Mouse (Mus musculus) adrenal gland (tissue): ENCODE results near the gene Tgfbr3.

Experiments
- intact Hi-C: fragments of 180-260 bp; cut with DNase I; formaldehyde crosslinking; loops from one replicate; pipeline ENCODE4 v1.15.1; 2025

Tgfbr3 gene

GRCm38 (mm10) chr5:107213373-107214132, 75.9 kb downstream of the Tgfbr3 start:
- intact Hi-C loops = no loop called here

GRCm38 (mm10) chr5:107211830-107212370, 77.5 kb downstream of the Tgfbr3 start:
- intact Hi-C loops = no loop called here

DNA sequence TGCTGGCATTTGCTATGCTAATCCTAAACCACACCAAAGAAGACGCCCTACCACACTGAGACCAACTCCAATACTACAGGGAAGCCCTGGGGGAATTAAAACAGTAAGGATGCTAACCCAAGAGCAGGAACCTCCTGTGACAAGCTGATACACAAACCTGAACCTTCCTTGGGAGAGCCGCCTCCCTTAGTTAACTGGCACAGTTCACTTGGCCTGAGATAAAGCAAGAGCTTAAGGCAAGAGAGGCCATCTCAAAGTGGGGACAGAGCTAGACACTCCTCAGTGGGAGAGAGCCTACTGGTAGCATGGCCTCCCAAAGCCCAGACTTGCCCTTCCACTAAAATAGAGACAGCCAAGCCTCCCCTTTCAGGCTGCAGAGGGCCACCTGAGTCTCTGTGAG, 79.4 kb downstream of the Tgfbr3 start:
- intact Hi-C loops = no loop called here

DNA sequence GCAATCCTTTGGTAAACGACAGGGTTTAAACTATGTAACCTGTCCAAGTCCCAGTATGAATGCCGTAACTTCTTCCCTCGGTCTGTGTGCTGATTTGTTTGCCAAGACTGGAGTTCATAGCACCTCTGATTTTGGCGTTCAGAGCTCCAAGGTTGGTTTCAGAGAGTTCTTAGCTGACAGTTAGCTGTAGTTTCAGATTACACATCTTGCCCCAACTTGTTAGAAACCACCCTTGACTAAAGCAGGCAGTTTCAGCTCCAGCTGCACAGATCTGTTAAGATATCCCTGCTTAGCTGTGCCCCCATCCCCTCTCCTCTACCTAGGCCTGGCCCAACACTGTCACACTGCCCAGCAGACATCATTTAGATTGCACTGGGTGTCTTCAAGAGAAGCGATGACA, 81.5 kb downstream of the Tgfbr3 start:
- intact Hi-C loops = no loop called here

GRCm38 (mm10) chr5:107204306-107204705, 85.1 kb downstream of the Tgfbr3 start:
- intact Hi-C loops = no loop called here

GRCm38 (mm10) chr5:107202801-107203559, 86.4 kb downstream of the Tgfbr3 start:
- intact Hi-C loops = no loop called here

DNA sequence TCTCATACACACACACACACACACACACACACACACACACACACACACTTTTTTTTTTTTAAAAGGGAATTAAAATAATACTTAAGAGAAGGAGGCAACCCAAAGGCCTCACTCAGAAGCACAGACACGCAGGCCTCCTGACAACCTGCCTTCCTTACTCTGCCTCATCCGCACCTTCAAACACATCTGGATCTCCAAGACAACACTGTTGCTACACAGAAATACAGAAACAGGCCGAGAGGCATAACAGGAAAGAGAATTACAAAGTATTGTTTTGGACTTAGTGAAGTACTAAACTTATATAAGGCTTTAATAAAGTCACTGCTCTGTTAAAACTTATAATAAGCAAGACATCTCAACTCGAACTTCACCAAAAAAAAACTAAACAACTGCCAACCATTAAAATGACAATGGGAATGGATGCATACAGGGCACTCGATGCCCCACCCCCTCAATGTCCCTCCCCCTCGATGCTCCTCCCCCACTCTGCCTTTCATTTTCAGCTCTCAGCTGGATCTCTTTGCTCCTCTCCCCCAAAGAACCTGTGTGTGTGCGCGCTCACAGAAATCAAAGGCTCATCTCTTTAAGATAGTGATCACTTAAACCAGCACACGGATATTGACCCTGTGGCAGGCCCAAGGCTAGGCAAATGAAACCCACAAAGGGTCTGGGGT, 87.8 kb downstream of the Tgfbr3 start:
- intact Hi-C loops = no loop called here

- intact Hi-C loops = no loop called here
These were observed 88.5 kb downstream of the Tgfbr3 start for GRCm38 (mm10) chr5:107200853-107201341.

GRCm38 (mm10) chr5:107200221-107200635, 89.2 kb downstream of the Tgfbr3 start:
- intact Hi-C loops = no loop called here

DNA sequence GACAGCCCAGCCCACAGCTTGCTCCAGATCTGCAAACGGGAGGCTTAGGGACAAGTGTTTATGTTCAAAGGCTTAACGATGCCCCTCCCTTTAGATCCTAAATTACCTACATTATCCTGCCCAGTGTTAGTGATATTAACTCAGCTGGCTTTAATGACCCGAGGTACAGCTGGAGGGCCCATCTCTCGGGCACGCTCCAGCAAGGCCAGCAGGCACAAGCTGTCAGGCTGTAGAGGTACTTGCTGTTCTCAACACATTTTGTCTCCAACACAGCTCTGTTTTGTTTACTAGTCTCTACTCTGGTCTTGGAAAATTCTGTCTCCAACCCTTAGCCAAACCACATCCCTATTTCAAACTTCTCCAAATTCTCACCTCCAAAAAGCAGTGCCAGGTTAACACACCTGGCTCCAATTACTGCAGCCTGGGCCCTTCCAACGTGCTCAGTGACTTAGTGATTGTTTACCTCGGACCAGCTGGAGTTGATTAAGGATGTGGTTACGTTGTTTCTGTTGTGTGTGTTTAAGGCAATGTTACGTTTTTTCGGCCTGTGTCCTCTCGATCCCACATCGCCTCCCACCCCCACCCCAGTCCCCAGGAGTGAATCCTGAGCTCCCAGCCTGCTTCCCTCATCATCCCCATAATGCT, 93.6 kb downstream of the Tgfbr3 start:
- intact Hi-C loops = no loop called here

DNA sequence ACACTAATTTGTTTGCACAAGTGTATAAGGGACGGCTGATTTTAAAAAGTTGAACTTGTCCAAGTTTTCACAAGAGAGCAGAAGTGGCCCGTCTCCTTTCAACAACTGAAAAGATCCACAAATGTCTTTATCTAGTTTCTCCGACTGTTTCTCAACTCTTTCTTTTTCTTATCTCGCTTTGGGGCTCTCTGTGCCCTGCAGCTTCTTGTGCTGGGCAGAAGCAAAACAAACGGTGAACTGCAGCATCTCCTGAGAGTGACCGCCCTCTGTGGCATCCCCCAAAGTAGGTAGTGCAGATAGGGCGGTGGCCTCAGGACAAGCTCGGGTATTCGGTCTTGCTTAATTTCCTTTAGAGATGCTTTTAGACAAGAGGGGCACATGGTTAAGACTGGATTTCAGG, 96.3 kb downstream of the Tgfbr3 start:
- intact Hi-C loops = no loop called here

GRCm38 (mm10) chr5:107192372-107192771, 97.1 kb downstream of the Tgfbr3 start:
- intact Hi-C loops = no loop called here

DNA sequence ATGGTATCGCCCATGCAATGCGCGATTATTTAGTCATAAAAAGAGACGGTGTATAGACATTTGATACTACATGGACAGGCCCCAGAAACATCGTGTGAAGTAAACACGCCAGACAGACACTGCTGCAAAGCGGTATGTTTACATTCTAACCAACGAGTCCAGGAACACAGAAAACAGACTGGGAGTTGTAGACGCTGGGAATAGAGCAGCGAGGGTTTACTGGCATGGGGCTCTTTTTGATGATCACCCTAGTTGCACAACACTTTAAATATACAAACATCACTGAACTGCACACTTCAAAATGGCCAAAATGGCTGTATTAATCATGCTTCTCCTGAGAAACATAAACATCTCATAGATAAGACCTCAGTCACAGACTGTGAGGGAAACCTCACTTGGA, 100.9 kb downstream of the Tgfbr3 start:
- intact Hi-C loops = no loop called here

DNA sequence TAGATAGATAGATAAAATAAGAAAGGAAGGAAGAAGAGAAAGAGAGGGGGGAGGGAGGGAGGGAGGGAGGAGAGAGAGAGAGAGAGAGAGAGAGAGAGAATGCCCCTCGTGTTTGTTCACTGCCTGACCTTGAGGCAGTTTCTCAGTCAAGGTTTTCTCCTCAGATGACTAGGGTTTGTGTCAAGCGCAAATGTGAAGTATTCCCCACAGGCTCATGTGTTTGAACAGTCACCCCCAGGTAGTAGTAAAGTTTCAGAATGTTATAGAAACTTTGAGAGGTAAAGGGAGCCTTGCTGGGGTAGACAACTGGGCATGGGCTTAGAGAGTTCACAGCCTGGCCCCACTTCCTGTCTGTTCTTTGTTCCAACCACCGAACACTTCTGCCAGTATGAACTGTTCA, 103.2 kb downstream of the Tgfbr3 start:
- intact Hi-C loops = no loop called here

GRCm38 (mm10) chr5:107184158-107184883, 105.1 kb downstream of the Tgfbr3 start:
- intact Hi-C loops = loop anchor here (5.0 kb wide), 1 partner anchor 48 kb away; no protein-coding TSS in a partner anchor

DNA sequence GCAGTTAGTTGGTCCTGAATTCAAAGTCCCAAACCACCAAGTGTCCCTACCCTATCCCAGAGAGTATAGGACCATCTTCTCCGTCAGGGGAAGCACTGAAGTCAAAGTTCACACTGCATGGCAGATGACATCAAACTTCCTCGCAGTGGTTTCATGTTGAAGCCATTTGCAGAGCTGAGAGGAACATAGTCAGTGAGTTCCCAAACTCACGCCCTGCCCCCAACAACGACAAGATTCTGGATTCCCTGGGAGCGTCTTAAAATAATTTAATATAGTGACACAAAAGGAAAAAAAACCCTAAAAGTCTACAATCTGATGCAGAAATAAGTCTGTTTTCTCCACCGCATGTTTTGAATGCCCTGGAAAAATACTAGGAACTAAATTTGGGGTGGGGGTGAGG, 105.9 kb downstream of the Tgfbr3 start:
- intact Hi-C loops = loop anchor here (5.0 kb wide), 1 partner anchor 49 kb away; no protein-coding TSS in a partner anchor

GRCm38 (mm10) chr5:107182721-107183120, 106.7 kb downstream of the Tgfbr3 start:
- intact Hi-C loops = loop anchor here (5.0 kb wide), 1 partner anchor 50 kb away; no protein-coding TSS in a partner anchor

DNA sequence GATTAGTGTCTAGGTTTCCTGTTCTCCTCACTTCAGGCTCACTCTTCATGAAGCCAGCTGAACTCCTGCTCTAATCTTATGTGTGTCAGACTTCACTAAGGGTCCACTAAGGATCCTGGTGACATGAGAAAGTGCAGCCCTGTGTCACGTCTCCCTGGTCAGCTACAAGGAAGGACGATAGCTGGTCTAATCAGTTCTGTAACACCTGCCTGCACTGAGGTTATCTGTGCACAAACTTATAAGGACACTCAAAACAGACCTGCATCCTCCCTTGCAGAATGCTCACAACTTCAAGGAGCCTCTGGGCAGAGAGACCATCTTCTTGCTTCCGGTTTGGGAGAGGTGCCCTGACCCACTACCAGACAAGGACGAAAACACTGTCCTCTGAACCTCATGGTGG, 107.6 kb downstream of the Tgfbr3 start:
- intact Hi-C loops = loop anchor here (5.0 kb wide), 1 partner anchor 50 kb away; no protein-coding TSS in a partner anchor

DNA sequence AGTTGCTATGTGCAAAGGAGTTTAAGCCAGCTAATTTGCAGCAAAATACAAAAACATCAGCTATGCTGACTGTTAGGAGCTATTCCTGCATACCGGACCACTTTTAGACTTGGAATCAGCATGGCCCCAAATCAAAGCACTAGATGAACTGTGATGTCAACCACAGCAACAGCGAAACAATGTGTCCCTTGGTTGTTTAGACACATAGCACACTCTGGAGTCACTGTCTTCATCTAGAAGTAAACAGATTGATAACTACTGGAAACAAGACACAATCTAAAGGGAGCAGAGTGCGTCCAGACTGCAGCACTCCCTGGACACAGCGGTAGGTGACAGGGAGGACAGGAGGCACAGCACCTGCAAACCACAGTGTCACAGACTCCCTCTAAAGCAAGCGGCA, 110.2 kb downstream of the Tgfbr3 start:
- intact Hi-C loops = no loop called here

DNA sequence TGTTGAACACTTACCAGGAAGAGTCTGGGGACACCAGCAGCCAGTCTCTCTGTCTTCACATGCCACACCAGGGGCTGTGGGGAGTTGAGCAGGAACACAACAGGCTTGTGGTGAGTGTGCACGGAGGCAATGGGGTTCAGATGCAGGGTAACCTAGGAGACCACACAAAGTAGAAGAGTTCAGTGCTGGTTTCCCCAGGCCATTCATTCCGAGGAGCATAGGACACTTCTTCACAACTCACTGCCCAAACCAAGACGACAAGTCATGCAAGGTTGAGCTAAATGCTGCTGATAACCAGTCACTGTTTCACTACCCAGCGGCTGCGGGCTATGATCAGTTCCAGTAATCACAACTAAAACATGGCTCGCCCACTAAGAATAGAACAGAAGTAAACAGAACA, 111.6 kb downstream of the Tgfbr3 start:
- intact Hi-C loops = no loop called here
